Mouse (Mus musculus) CH12.LX (cell line): ENCODE data around the gene Ermard.

ENCODE experiments used
- CHD2 ChIP-seq: IDR thresholded peaks from 2 replicates; pipeline ENCODE4 v1.6.1; 2011; ENCODE audit warnings: low read length, improper control_type of control experiment
- CTCF ChIP-seq, 2 experiments: IDR thresholded peaks in 1 of 2; conservative IDR thresholded peaks in 1 of 2; 2 replicates each; pipeline ENCODE4 v1.5.1; 2011 to 2012; ENCODE audit warnings: low read depth in 2 of 2, low read length in 2 of 2, improper control_type of control experiment in 1 of 2, inconsistent platforms in 1 of 2, mild to moderate bottlenecking in 1 of 2, moderate library complexity in 1 of 2
- EP300 ChIP-seq: IDR thresholded peaks from 2 replicates; pipeline ENCODE4 v1.6.1; 2011; ENCODE audit warnings: low read length, improper control_type of control experiment
- MXI1 ChIP-seq: IDR thresholded peaks from 2 replicates; pipeline ENCODE4 v1.6.1; 2011; ENCODE audit warnings: mild to moderate bottlenecking, low read depth, low read length, improper control_type of control experiment
- POLR2A ChIP-seq: IDR thresholded peaks from 2 replicates; pipeline ENCODE4 v1.6.1; 2011; ENCODE audit warnings: low read depth, mild to moderate bottlenecking, improper control_type of control experiment, low read length

GRCm38 (mm10) chr17:15075033-15075432 lies 34.0 kb downstream of the Ermard start:
- TF ChIP-seq CTCF (conservative IDR thresholded peaks at IDR 0.05 in 1 of 2, IDR thresholded peaks at IDR 0.05 in 1 of 2; ENCODE audit: low read depth in 2 of 2, low read length in 2 of 2) (no peak), MXI1 (no peak), POLR2A (no peak), CHD2 (no peak), EP300 (no peak)
